Mouse (Mus musculus) forebrain, embryonic 10.5 days (tissue): ENCODE results near the gene Slc7a11. TPM values are rescaled to one million over a fixed set of nuclear protein-coding genes. Genes with fewer than 3 reads are reported as not detected.

Experiments
- DNase-seq: peaks from one replicate; pipeline ENCODE4 v3.0.0-alpha.2; 2017; ENCODE audit warnings: low spot score; ENCODE audit errors: extremely low spot score
- H3K27ac ChIP-seq: fragments of 300-500 bp; sonication (generic); 2 replicates; pipeline ENCODE4 v1.5.1; 2016; ENCODE audit warnings: mild to moderate bottlenecking
- H3K27me3 ChIP-seq: fragments of 300-500 bp; sonication (generic); 2 replicates; pipeline ENCODE4 v1.6.1; 2016; ENCODE audit warnings: mild to moderate bottlenecking; ENCODE audit not compliant: poor library complexity, severe bottlenecking
- H3K36me3 ChIP-seq: fragments of 300-500 bp; sonication (generic); replicated peaks from 2 replicates; pipeline ENCODE4 v1.6.1; 2016; ENCODE audit warnings: mild to moderate bottlenecking, moderate library complexity
- H3K4me1 ChIP-seq: fragments of 300-500 bp; sonication (generic); 2 replicates; pipeline ENCODE4 v1.6.1; 2016
- H3K4me3 ChIP-seq: fragments of 300-500 bp; sonication (generic); 2 replicates; pipeline ENCODE4 v1.5.1; 2016; ENCODE audit warnings: mild to moderate bottlenecking, moderate library complexity
- H3K9me3 ChIP-seq: fragments of 300-500 bp; sonication (generic); 2 replicates; pipeline ENCODE4 v1.6.1; 2016; ENCODE audit warnings: mild to moderate bottlenecking, moderate library complexity
- WGBS: fragments of 180-500 bp; shearing (Covaris S2); methylation state at CpG from one replicate; pipeline ENCODE4 v1.1.7; 2016; 5-methylcytosine and 5-hydroxymethylcytosine counted together
- polyA plus RNA-seq: library from polyadenylated mRNA; unstranded; fragments of >200 nt; fragmentation: Nextera tagmentation; extraction: Ambion mirVana; gene quantifications from 2 replicates; pipeline ENCODE4 v1.2.1, GENCODE M21; 2016

Slc7a11 gene
- polyA plus RNA-seq, 1 experiment from 2014 or later = 1.3 TPM

DNA sequence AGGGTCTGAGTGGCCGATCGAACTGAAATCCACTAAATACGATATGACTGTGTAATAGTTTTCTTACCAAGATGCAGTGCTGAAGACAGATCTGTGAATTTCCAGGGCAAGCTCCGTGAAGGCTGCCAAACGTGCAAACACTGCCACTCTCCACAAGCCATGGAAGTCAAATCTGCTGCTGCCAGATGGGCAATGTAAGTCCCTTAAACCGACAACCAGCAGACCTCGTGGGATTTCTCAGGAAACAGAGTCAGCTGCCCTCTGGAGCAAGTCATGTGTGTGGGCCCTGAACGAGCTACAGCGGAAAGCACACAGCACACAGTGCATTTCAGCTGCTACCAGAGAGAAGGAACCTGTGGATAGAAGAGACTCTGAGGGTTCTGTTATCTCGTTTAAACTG lies 146.5 kb downstream of the Slc7a11 start:
- Histone ChIP-seq H3K36me3 (no peaks in the 10 kb centered on the region), H3K9me3 (no peaks in the 10 kb centered on the region), H3K27me3 (no peaks in the 10 kb centered on the region), H3K27ac (no peak overlapping the region), H3K4me3 (no peak overlapping the region), H3K4me1 (peaks cover 21% of the 10 kb centered on the region)
- DNase-seq = no peak
- WGBS = 86% methylated on average over 10 of the region's 10 CpGs

DNA sequence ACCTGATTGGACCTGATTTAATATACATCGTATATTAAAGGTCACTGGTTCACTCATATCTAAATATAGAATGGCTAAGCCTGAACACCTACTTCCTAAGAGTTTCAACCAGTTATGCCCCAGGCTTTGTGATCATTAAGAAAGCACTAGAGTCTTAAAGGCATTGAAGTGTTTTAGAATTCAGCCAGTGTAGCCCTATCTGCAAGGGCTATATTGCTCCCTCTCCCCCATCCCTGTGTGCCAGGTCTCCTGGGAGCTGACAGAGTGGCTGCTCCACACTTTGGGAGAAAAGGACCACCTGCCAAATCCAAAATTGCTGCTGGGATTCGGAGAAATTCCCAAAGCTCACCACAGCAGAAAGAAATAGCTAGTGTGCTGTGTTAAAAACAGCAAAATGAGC lies 168.4 kb downstream of the Slc7a11 start:
- peaks cover 9% of the 10 kb centered on the region for H3K4me1 ChIP-seq
- H3K36me3 ChIP-seq = no peaks in the 10 kb centered on the region
- no peaks in the 10 kb centered on the region for H3K9me3 ChIP-seq
- no peaks in the 10 kb centered on the region for H3K27me3 ChIP-seq
- no peak for DNase-seq
- WGBS = 81% methylated on average over 2 of the region's 2 CpGs
- no peak overlapping the region for H3K4me3 ChIP-seq
- no peak overlapping the region for H3K27ac ChIP-seq

DNA sequence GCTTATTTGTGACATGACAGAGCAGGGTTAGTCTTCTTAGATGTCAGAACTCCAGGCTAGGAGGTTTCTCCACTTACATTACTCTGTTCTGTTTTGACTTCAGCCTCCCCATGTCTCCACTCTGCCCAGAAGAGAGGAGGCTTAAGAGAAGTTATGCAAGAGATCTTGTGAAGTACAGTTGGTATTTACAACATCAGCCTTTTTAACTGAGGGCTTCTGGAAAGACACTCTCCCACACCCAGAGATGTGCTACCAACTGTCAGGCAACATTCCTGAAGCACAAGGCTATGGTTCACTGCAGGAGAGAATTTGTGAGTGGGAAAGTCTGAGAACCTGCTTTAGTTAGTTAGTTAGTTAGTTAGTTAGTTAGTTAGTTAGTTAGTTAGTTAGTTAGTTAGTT lies 171.2 kb downstream of the Slc7a11 start:
- no peak overlapping the region for H3K4me3 ChIP-seq
- no peaks in the 10 kb centered on the region for H3K9me3 ChIP-seq
- no peak overlapping the region for H3K27ac ChIP-seq
- DNase-seq = no peak
- H3K27me3 ChIP-seq = no peaks in the 10 kb centered on the region
- no peaks in the 10 kb centered on the region for H3K36me3 ChIP-seq
- peaks cover 9% of the 10 kb centered on the region for H3K4me1 ChIP-seq

DNA sequence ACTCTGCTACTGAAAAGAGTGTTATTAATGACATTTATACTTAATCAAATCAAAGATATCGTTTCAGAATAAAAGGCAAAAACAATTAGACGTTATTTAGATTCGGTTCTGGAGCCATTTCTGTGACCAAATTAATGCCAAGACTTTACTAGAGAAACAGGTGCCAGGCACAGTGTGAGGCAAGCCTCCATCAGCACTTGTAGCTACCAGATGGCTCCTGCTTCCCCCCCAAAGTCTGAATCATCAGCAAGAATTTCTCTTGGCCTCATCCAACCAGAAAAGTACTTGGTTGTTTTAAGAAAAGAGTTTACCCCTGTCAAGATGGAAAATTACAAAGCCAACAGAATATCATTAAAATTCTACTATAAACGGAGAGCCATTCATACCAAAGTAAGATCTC lies 173.7 kb downstream of the Slc7a11 start:
- no peaks in the 10 kb centered on the region for H3K4me1 ChIP-seq
- no peak overlapping the region for H3K4me3 ChIP-seq
- no peaks in the 10 kb centered on the region for H3K9me3 ChIP-seq
- H3K27me3 ChIP-seq = no peaks in the 10 kb centered on the region
- H3K36me3 ChIP-seq = no peaks in the 10 kb centered on the region
- WGBS = 94% methylated on average over 4 of the region's 4 CpGs
- DNase-seq = no peak
- no peak overlapping the region for H3K27ac ChIP-seq

DNA sequence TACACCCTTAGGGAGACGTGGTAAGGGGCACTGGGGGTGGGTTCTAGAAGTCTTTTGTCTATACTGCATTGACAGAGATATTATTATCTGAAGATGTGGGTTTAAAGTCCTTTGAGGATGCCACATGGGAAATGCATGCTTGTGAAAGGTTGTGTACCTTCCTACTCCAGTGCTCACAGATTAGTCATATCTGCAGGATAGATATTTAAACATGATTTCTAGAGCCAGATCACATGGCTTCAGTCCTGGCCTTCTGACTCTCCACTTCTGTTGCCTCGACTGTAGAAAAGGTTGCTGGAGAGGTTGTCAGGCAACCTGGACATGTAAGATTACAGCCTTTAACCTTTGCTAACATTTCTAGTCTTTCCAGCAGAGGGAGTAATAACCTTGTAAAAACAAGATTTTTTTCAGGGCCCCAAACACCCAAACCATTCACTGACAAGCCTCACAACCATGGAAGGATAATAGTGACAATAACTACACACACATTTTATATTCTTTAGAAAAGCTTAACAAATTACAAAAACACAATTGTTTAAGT lies 180.8 kb downstream of the Slc7a11 start:
- DNase-seq = no peak
- Histone ChIP-seq H3K4me1 (peaks cover 19% of the 10 kb centered on the region), H3K27ac (no peak overlapping the region), H3K36me3 (no peaks in the 10 kb centered on the region), H3K4me3 (no peak overlapping the region), H3K27me3 (no peaks in the 10 kb centered on the region), H3K9me3 (no peaks in the 10 kb centered on the region)
- WGBS = 65% methylated on average over 2 of the region's 2 CpGs

DNA sequence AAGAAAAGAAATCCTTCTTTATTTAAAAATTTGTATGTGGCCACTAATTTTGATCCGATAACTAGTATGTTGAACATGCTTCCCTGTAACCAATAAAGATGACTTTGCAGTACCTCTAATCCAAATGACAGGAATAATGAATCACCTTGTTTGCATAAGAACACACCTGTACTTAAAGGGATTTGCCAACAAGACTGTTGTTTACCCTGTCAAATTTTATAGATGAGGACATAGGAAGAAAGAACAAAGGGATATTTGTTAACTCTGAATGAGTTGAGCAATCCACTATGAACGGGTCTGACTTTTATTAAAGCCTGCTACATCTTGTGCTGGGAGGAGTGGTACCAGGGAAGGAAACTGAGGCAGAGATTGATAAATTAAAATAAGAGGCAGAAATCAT lies 181.3 kb downstream of the Slc7a11 start:
- 86% methylated on average over 2 of the region's 2 CpGs for WGBS
- Histone ChIP-seq H3K27ac (no peak overlapping the region), H3K9me3 (no peaks in the 10 kb centered on the region), H3K4me3 (no peak overlapping the region), H3K4me1 (peaks cover 19% of the 10 kb centered on the region), H3K27me3 (no peaks in the 10 kb centered on the region), H3K36me3 (no peaks in the 10 kb centered on the region)
- DNase-seq = no peak

DNA sequence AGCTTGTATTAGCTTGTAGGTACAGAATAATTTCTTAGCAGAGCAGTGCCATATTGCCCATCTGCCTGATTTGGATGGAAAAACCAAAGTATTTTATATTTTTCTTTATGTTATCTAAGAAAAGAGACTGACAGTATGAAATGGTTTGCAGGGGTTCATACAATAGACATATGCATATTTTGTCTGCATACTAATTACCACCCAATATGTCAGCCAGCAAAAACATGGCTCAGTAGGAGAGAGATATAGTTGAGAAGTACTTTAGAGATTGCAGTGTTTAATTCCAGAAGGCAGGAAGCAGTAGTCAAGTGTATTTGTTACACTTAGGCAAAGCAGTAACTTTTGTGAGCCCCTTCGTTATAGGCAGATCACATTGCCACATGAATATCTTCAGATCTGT lies 182.7 kb downstream of the Slc7a11 start:
- DNase-seq = no peak
- Histone ChIP-seq H3K27ac (no peak overlapping the region), H3K36me3 (no peaks in the 10 kb centered on the region), H3K27me3 (no peaks in the 10 kb centered on the region), H3K4me3 (no peak overlapping the region), H3K9me3 (no peaks in the 10 kb centered on the region), H3K4me1 (peaks cover 19% of the 10 kb centered on the region)
- WGBS = 90% methylated on average over 1 of the region's 1 CpGs

DNA sequence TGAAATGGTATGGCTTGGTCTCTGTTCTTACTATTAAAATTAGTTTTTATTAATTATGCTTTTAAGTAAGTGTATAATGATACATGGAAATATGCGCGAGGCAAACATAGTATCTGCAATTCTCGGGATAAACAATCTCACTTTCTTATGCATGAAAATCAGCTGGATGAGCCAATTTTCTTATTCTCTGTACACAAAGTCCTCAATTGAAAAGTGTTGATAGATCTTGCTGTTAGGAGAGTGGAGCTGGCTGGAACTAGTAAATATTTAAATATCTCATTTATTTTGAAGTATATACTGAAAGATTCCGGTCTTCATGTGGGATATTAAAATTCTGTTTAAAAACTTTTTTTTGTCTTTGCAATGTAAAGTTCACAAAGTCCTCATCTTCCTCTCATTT lies 184.6 kb downstream of the Slc7a11 start:
- WGBS = 92% methylated on average over 4 of the region's 4 CpGs
- DNase-seq = no peak
- no peak overlapping the region for H3K27ac ChIP-seq
- H3K9me3 ChIP-seq = no peaks in the 10 kb centered on the region
- H3K4me3 ChIP-seq = no peak overlapping the region
- H3K36me3 ChIP-seq = no peaks in the 10 kb centered on the region
- H3K27me3 ChIP-seq = no peaks in the 10 kb centered on the region
- peaks cover 19% of the 10 kb centered on the region for H3K4me1 ChIP-seq

DNA sequence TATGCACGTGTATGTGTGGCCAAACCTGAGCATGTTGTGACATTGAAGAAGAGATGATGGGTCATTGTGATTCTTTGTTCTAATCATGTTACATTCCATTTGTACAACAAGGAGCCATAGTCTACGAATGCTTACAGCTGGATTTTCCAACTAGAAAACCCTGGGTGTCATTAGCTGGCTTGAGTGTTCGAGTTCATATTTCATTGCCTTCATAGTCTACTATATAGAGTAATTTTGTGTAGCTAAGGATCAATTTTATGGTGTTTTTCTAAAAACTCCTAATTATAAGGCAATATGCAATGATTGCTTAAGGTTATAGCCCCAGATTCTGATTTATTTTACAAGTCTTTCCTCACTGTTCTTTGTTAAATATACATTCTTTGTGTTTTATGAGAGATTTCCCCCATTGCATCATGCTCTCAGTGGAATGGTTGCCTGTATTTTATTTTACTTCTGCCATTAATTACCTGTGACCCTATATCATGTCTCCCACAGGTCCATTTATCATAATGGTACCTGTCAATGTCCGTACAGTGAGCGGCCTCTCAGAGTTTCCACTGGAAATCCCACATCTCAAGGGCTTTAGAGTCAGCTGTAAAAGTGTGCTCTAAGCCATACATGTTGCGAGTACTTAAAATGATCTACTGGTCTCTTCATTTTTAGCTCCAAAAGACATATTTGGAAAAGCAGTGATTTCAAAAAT lies 193.7 kb downstream of the Slc7a11 start:
- 90% methylated on average over 6 of the region's 6 CpGs for WGBS

DNA sequence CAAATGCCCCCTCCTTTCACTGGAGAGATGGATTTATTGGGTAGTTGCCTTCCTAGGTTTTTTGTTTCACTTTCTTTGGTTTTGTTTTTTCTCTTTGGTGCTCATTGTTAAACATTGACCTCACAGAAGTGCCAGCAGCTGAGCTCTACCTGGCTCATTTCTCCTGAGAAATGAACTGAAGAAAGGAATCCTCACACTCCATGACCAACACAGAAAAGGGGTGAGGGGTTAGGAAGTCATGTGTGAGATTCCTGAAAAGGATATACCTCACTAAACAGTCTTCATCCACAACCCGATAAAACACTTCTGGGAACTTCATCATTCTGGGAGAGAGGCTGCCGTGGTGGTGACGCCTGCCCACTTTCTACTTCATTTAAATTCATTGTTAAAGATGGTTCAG lies 207.4 kb downstream of the Slc7a11 start:
- DNase-seq = no peak
- H3K36me3 ChIP-seq = no peaks in the 10 kb centered on the region
- H3K4me3 ChIP-seq = no peak overlapping the region
- H3K27ac ChIP-seq = no peak overlapping the region
- WGBS = 89% methylated on average over 3 of the region's 3 CpGs
- H3K9me3 ChIP-seq = no peaks in the 10 kb centered on the region
- H3K4me1 ChIP-seq = no peaks in the 10 kb centered on the region
- H3K27me3 ChIP-seq = no peaks in the 10 kb centered on the region

More for the DNA sequence above, 193.7 kb downstream of the Slc7a11 start:
- Histone ChIP-seq H3K36me3 (no peaks in the 10 kb centered on the region), H3K27ac (no peak overlapping the region), H3K9me3 (no peaks in the 10 kb centered on the region), H3K4me1 (no peaks in the 10 kb centered on the region), H3K4me3 (no peak overlapping the region), H3K27me3 (no peaks in the 10 kb centered on the region)
- no peak for DNase-seq

DNA sequence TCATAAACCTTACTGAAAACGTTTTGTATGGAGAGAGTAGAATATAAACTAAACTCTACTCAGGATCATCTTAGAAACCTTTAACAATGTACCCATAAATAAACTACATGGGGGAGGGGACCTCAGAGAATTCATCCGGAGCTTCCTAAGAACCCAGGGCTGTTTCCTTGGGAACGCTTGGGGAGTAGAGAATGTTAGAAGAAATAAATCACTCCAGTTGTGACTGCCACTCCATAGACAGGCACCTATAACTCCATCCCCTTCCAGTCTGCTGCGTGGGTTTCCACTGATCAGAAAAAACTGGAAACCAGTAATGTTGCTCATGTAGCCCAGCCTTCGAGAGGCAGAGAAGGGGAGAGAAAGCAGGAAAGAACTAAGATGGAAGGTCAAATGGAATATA lies 210.3 kb downstream of the Slc7a11 start:
- Histone ChIP-seq H3K36me3 (no peaks in the 10 kb centered on the region), H3K27ac (no peak overlapping the region), H3K4me3 (no peak overlapping the region), H3K4me1 (no peaks in the 10 kb centered on the region), H3K27me3 (no peaks in the 10 kb centered on the region), H3K9me3 (no peaks in the 10 kb centered on the region)
- WGBS = 63% methylated on average over 5 of the region's 5 CpGs
- no peak for DNase-seq

DNA sequence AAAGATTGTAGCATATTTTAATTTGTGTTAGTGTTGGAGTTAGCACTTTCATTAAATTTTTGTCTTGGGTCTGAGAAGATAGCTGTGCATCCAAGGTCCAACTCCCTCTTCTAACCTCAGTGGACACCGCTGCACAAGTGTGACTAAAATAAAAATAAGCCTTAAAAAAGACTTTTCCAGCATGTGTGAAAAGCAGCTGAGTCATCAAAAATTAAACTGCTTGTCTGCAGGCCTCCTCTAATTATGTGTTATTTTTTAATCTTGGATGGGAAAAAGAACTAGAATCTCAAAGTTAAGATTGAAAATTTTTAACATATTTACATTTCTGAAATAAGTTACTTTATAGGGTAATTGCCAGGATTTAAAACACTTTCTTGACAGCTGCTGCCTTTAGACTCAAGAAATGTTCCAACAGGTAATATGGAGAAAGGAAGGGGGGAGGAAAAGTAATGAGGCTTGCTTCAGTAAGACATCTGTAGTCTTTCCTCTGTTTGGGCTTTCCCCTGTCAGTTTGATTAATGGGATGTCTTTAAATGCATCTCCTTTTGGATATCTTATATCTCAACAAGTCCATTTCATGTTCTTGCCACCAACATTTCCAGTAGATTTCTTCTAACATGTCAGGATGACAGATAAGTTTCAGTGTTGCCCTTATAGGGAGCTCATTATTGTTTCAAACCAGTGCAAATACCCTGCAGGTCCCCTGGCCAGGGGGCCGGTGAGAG lies 218.9 kb downstream of the Slc7a11 start:
- Histone ChIP-seq H3K9me3 (no peaks in the 10 kb centered on the region), H3K4me1 (no peaks in the 10 kb centered on the region), H3K4me3 (no peak overlapping the region), H3K27me3 (no peaks in the 10 kb centered on the region), H3K36me3 (no peaks in the 10 kb centered on the region), H3K27ac (no peak overlapping the region)
- DNase-seq = no peak
- 94% methylated on average over 2 of the region's 2 CpGs for WGBS

DNA sequence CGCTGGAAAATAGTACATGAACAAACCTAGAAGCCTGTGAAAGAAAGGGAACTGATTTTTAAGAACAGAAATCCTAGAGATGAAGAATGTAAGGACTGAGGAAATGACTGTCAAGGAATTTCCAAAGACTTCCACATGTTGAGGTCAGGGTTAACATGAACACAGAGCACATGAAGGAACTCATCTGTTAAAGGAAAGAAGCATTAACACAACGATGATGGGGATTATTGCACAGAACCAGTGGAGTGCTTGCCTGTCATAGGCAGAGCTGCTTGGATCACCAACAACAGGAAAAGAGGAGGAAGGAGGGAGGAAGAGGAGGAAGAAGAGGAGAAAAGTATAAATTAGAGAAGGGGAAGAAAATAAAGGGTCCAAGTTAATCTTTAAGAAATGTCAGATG lies 223.0 kb downstream of the Slc7a11 start:
- H3K4me1 ChIP-seq = no peaks in the 10 kb centered on the region
- H3K9me3 ChIP-seq = no peaks in the 10 kb centered on the region
- H3K27me3 ChIP-seq = no peaks in the 10 kb centered on the region
- H3K4me3 ChIP-seq = no peak overlapping the region
- H3K27ac ChIP-seq = no peak overlapping the region
- H3K36me3 ChIP-seq = no peaks in the 10 kb centered on the region
- DNase-seq = no peak
- 79% methylated on average over 2 of the region's 2 CpGs for WGBS
